Mouse (Mus musculus): ENCODE results near the gene Mymk.
A peak's percentile ranks its signal among the peaks of the same experiment; 100 is the strongest.

Mymk gene

GRCm38 (mm10) chr2:27032361-27032760 lies 39.6 kb downstream of the Mymk start:
- no peak for DNase-seq (ENCODE audit: low spot score)

GRCm38 (mm10) chr2:27028437-27029015 lies 43.5 kb downstream of the Mymk start:
- DNase-seq (ENCODE audit: low spot score) = peak; percentile 47

- DNase-seq (ENCODE audit: low spot score) = peak; percentile 91
Observed at GRCm38 (mm10) chr2:27027618-27028436, 44.2 kb downstream of the Mymk start, which contains the start of gene Slc2a6. TSS of gene Slc2a6 (minus strand) at chr2:27027998.

GRCm38 (mm10) chr2:27026857-27027617 lies 44.9 kb downstream of the Mymk start:
- DNase-seq (ENCODE audit: low spot score) = no peak

- no peak for DNase-seq (ENCODE audit: low spot score)
Observed at GRCm38 (mm10) chr2:27026332-27026731, 45.6 kb downstream of the Mymk start.

- peak; percentile 35 for DNase-seq (ENCODE audit: low spot score)
Observed at GRCm38 (mm10) chr2:27025545-27025944, 46.4 kb downstream of the Mymk start.

GRCm38 (mm10) chr2:27024136-27024535 lies 47.8 kb downstream of the Mymk start:
- DNase-seq (ENCODE audit: low spot score) = no peak

- DNase-seq (ENCODE audit: low spot score) = no peak
Observed at GRCm38 (mm10) chr2:27022612-27023011, 49.4 kb downstream of the Mymk start.

GRCm38 (mm10) chr2:27021103-27021502 lies 50.9 kb downstream of the Mymk start:
- no peak for DNase-seq (ENCODE audit: low spot score)

GRCm38 (mm10) chr2:27019530-27019929 lies 52.4 kb downstream of the Mymk start:
- no peak for DNase-seq (ENCODE audit: low spot score)

- DNase-seq (ENCODE audit: low spot score) = peak; percentile 64
Observed at GRCm38 (mm10) chr2:27017802-27018201, 54.2 kb downstream of the Mymk start.

Measured in lung, postnatal 25 days (tissue).